Mouse (Mus musculus): ENCODE results near the gene Ing1. TPM values are rescaled to one million over a fixed set of nuclear protein-coding genes. Genes with fewer than 3 reads are reported as not detected.
"Not testable (repeated sequence)": the region's sequence is repeated elsewhere in the genome, so short reads cannot be mapped to it uniquely, and the experiment has no call there.

Ing1 gene
- polyA plus RNA-seq, 1 experiment from 2014 or later: 38.1 TPM

DNA sequence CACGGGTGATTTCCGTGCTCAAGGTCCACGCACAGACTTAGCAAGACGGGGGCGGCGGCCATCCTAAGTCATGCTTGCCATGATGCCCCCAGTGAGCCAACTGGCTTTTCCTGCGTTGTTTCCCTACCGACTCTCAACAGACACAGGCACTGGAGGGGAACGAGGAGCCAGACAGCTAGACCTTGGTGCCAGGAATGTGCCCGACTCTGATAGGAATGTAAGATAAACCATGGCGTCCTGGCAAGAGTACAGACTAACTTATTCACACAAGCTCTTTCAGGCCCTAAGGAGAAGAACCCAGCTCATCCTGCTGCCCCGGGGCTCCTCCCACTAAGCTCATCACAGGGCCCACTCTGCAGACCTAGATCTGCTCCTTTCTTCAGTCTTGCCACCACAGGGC lies 13.3 kb upstream of the Ing1 start:
- 94% methylated on average over 12 of the region's 12 CpGs for WGBS
- no peak for DNase-seq (ENCODE audit: low spot score)
- H3K9ac ChIP-seq (ENCODE audit: low read length): no peak overlapping the region
- no peaks in the 10 kb centered on the region for H3K27me3 ChIP-seq (replicated peaks; ENCODE audit: control insufficient read depth, insufficient read depth, low read length)
- no peak overlapping the region for H3K4me3 ChIP-seq (ENCODE audit: low read depth, low read length)
- no peak overlapping the region for H3K27ac ChIP-seq (ENCODE audit: low read depth)
- no peaks in the 10 kb centered on the region for H3K9me3 ChIP-seq (ENCODE audit: control insufficient read depth, low read length)
- H3K36me3 ChIP-seq (ENCODE audit: control insufficient read depth, insufficient read depth, low read length): peaks cover 55% of the 10 kb centered on the region
- H3K4me1 ChIP-seq (replicated peaks; ENCODE audit: control insufficient read depth, insufficient read depth, low read length): no peaks in the 10 kb centered on the region
- H3K4me2 ChIP-seq (ENCODE audit: low read length): no peak overlapping the region
- ATAC-seq (replicated peaks; ENCODE audit: low FRiP score, low TSS enrichment, low read depth): no peak

GRCm38 (mm10) chr8:11542866-11543265 lies 12.5 kb upstream of the Ing1 start:
- no peak for ATAC-seq (replicated peaks; ENCODE audit: low FRiP score, low TSS enrichment, low read depth)
- no peak overlapping the region for H3K9ac ChIP-seq (ENCODE audit: low read length)
- H3K27me3 ChIP-seq (replicated peaks; ENCODE audit: control insufficient read depth, insufficient read depth, low read length): no peaks in the 10 kb centered on the region
- WGBS: 83% methylated on average over 4 of the region's 4 CpGs
- no peak for DNase-seq (ENCODE audit: low spot score)
- H3K4me1 ChIP-seq (replicated peaks; ENCODE audit: control insufficient read depth, insufficient read depth, low read length): no peaks in the 10 kb centered on the region
- peaks cover 57% of the 10 kb centered on the region for H3K36me3 ChIP-seq (ENCODE audit: control insufficient read depth, insufficient read depth, low read length)
- H3K4me2 ChIP-seq (ENCODE audit: low read length): no peak overlapping the region
- no peak overlapping the region for H3K4me3 ChIP-seq (ENCODE audit: low read depth, low read length)
- H3K27ac ChIP-seq (ENCODE audit: low read depth): no peak overlapping the region
- no peaks in the 10 kb centered on the region for H3K9me3 ChIP-seq (ENCODE audit: control insufficient read depth, low read length)

DNA sequence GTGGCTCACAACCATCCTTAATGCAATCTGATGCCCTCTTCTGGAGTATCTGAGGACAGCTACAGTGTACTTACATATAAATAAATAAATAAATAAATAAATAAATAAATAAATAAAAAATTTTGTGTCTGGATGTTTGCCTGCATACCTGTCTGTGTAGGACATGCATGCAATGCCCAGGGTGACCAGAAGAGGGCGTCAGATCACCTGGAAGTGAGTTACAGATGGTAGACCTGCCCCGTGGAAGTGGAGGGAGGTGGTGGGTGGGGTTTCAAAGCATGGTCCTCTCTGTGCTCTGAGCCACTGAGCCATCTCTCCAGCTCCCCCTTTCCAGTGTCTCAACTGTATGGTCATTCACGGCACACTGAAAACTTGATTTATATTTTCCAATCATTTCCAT lies 11.0 kb upstream of the Ing1 start:
- DNase-seq (ENCODE audit: low spot score): peak; percentile 60
- Histone ChIP-seq H3K27ac (ENCODE audit: low read depth) (no peak overlapping the region), H3K4me3 (ENCODE audit: low read depth, low read length) (no peak overlapping the region), H3K9me3 (ENCODE audit: control insufficient read depth, low read length) (no peaks in the 10 kb centered on the region), H3K4me2 (ENCODE audit: low read length) (no peak overlapping the region), H3K36me3 (ENCODE audit: control insufficient read depth, insufficient read depth, low read length) (peaks cover 48% of the 10 kb centered on the region), H3K9ac (ENCODE audit: low read length) (no peak overlapping the region), H3K27me3 (replicated peaks; ENCODE audit: control insufficient read depth, insufficient read depth, low read length) (no peaks in the 10 kb centered on the region), H3K4me1 (replicated peaks; ENCODE audit: control insufficient read depth, insufficient read depth, low read length) (0 out of 2 replicates have a peak, but pooled peaks cover under 1% of the 10 kb centered on the region)
- WGBS: 46% methylated on average over 3 of the region's 3 CpGs
- ATAC-seq (replicated peaks; ENCODE audit: low FRiP score, low TSS enrichment, low read depth): no peak

DNA sequence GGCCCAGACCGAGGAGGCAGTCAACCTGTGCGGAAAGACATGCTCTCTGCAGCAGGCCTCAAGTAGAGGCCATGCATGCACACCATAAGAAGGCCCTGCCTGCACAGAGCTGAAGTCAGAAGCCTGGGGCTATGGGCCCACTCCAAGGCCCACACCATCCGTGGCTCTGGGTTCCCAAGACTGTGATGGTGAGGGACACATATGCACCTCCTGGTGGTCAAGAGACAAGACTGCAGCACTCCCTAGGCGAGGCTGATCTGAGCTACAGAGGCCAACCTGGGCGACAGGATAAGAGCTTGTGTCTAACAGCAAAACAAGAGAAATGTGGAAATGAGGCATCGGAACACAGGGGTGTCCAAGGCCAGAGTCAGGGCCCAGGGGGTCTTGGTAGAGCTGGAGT lies 8.3 kb upstream of the Ing1 start:
- H3K36me3 ChIP-seq (ENCODE audit: control insufficient read depth, insufficient read depth, low read length): peaks cover 26% of the 10 kb centered on the region; the same call in 1 of the 2 replicates
- H3K4me2 ChIP-seq (ENCODE audit: low read length): no peak overlapping the region
- 70% methylated on average over 6 of the region's 6 CpGs for WGBS
- H3K9me3 ChIP-seq (ENCODE audit: control insufficient read depth, low read length): no peaks in the 10 kb centered on the region
- no peaks in the 10 kb centered on the region for H3K27me3 ChIP-seq (replicated peaks; ENCODE audit: control insufficient read depth, insufficient read depth, low read length)
- H3K4me3 ChIP-seq (ENCODE audit: low read depth, low read length): no peak overlapping the region
- ATAC-seq (replicated peaks; ENCODE audit: low FRiP score, low TSS enrichment, low read depth): no peak
- DNase-seq (ENCODE audit: low spot score): no peak
- H3K27ac ChIP-seq (ENCODE audit: low read depth): no peak overlapping the region
- H3K4me1 ChIP-seq (replicated peaks; ENCODE audit: control insufficient read depth, insufficient read depth, low read length): peaks cover 6% of the 10 kb centered on the region
- no peak overlapping the region for H3K9ac ChIP-seq (ENCODE audit: low read length)

DNA sequence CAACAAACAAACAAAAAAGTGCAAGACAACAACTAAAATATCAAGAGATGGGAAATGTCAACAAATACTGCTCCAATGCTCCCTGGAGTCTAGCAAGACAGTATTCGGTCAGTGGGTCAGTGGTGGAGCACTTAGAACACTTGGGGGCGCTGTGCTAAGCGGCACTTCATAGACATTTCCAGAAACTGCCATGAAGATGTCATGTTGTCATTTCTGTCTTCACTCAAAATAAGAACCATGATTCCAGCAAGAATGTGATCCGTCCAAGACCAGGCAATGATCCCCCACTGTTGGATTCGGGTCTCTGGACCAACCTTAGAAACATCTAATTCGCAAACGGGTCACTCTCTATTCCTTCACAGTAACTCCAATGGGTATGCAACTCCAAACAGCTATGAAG lies 5.7 kb upstream of the Ing1 start:
- H3K27ac ChIP-seq (ENCODE audit: low read depth): peak overlapping the region; percentile 84
- DNase-seq (ENCODE audit: low spot score) (peak; percentile 79), ATAC-seq (replicated peaks; ENCODE audit: low FRiP score, low TSS enrichment, low read depth) (no peak)
- WGBS: 28% methylated on average over 7 of the region's 7 CpGs
- H3K4me1 ChIP-seq (replicated peaks; ENCODE audit: control insufficient read depth, insufficient read depth, low read length): peaks cover 17% of the 10 kb centered on the region
- no peaks in the 10 kb centered on the region for H3K27me3 ChIP-seq (replicated peaks; ENCODE audit: control insufficient read depth, insufficient read depth, low read length)
- H3K4me2 ChIP-seq (ENCODE audit: low read length): peak overlapping the region; percentile 55
- H3K4me3 ChIP-seq (ENCODE audit: low read depth, low read length): peak overlapping the region; percentile 81
- H3K36me3 ChIP-seq (ENCODE audit: control insufficient read depth, insufficient read depth, low read length): peaks cover 15% of the 10 kb centered on the region; the same call in 1 of the 2 replicates
- no peaks in the 10 kb centered on the region for H3K9me3 ChIP-seq (ENCODE audit: control insufficient read depth, low read length)
- peak overlapping the region; percentile 75 for H3K9ac ChIP-seq (ENCODE audit: low read length)

DNA sequence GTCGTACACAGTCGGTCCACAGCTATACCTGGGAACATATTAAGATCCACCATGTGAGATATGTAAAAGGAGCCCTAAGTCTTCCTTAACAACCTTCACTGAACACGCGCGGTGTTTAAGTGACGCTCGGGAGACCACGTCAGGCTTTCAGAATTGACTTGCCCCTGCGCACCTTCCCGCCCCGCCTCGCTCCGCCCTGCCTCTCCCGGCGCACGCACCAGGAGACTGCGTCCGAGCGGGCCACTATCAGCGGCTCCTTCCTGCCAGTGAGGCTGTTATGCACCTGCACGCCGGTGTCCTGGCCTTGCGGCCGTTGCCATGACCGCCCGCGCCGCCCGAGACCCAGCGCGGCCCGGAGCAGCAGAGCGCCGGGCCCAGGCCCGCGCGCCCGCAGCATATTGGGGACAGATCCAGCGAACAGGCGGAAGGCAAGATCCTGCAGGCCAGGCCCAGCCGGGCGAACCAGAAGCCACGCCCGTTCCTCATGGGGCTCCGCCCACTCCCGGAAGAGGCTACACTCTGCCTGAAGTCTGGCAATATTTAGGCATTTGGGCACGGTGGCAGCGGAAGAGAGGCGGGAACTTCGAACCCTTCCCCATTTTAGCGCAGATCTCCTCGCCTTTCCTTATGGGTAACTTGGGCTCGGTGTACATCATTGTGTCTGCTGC lies 5.0 kb upstream of the Ing1 start, which contains the start of gene Cars2:
Gene Cars2, minus strand, starts transcription at position 503 of the 668 bp plus-strand sequence.
- Histone ChIP-seq H3K27me3 (replicated peaks; ENCODE audit: control insufficient read depth, insufficient read depth, low read length) (no peaks in the 10 kb centered on the region), H3K27ac (ENCODE audit: low read depth) (peak within 1 kb of the TSS; percentile 84), H3K4me2 (ENCODE audit: low read length) (peak within 1 kb of the TSS; percentile 55), H3K4me1 (replicated peaks; ENCODE audit: control insufficient read depth, insufficient read depth, low read length) (peaks cover 17% of the 10 kb centered on the region), H3K9ac (ENCODE audit: low read length) (peak within 1 kb of the TSS; percentile 75), H3K36me3 (ENCODE audit: control insufficient read depth, insufficient read depth, low read length) (peaks cover 13% of the 10 kb centered on the region; the same call in 1 of the 2 replicates), H3K4me3 (ENCODE audit: low read depth, low read length) (peak within 1 kb of the TSS; percentile 81), H3K9me3 (ENCODE audit: control insufficient read depth, low read length) (no peaks in the 10 kb centered on the region)
- DNase-seq (ENCODE audit: low spot score): peak; percentile 92
- ATAC-seq (replicated peaks; ENCODE audit: low FRiP score, low TSS enrichment, low read depth): peak; percentile 77
- under 1% methylated on average over 53 of the region's 53 CpGs for WGBS

- not testable (repeated sequence) for H3K27me3 ChIP-seq (replicated peaks; ENCODE audit: control insufficient read depth, insufficient read depth, low read length); ATAC-seq (replicated peaks; ENCODE audit: low FRiP score, low TSS enrichment, low read depth); H3K4me2 ChIP-seq (ENCODE audit: low read length); H3K4me3 ChIP-seq (ENCODE audit: low read depth, low read length); H3K27ac ChIP-seq (ENCODE audit: low read depth); H3K36me3 ChIP-seq (ENCODE audit: control insufficient read depth, insufficient read depth, low read length); H3K9me3 ChIP-seq (ENCODE audit: control insufficient read depth, low read length); H3K9ac ChIP-seq (ENCODE audit: low read length); DNase-seq (ENCODE audit: low spot score)
- peaks cover 17% of the 10 kb centered on the region for H3K4me1 ChIP-seq (replicated peaks; ENCODE audit: control insufficient read depth, insufficient read depth, low read length)
- 79% methylated on average over 3 of the region's 4 CpGs for WGBS
These were observed 3.9 kb upstream of the Ing1 start for GRCm38 (mm10) chr8:11551497-11551896.

DNA sequence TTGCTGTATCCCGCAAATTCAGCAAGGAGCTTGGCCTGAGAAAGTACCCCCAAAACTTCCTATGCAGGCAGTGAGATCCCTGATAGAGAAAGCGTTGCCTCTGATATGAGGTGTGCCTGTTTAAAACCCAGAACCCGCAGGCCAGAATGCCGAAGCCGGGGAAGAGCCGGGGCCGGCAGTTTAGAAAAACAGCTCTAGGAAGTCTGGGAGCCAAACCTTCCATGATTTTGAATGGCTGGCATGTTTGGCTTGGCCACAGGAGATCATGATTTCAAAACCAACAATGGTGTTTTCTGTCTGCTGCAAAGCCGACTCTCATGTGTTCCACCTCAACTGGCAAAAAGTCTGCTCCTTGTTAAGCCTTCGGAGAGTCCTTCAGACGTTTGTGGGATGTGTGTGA lies 3.0 kb upstream of the Ing1 start:
- Histone ChIP-seq H3K36me3 (ENCODE audit: control insufficient read depth, insufficient read depth, low read length) (peaks cover 2% of the 10 kb centered on the region; the same call in 1 of the 2 replicates), H3K4me3 (ENCODE audit: low read depth, low read length) (no peak overlapping the region), H3K9me3 (ENCODE audit: control insufficient read depth, low read length) (no peaks in the 10 kb centered on the region), H3K9ac (ENCODE audit: low read length) (no peak overlapping the region), H3K27me3 (replicated peaks; ENCODE audit: control insufficient read depth, insufficient read depth, low read length) (no peaks in the 10 kb centered on the region), H3K4me2 (ENCODE audit: low read length) (no peak overlapping the region), H3K27ac (ENCODE audit: low read depth) (no peak overlapping the region), H3K4me1 (replicated peaks; ENCODE audit: control insufficient read depth, insufficient read depth, low read length) (peaks cover 17% of the 10 kb centered on the region)
- ATAC-seq (replicated peaks; ENCODE audit: low FRiP score, low TSS enrichment, low read depth) (no peak), DNase-seq (ENCODE audit: low spot score) (no peak)
- 84% methylated on average over 10 of the region's 10 CpGs for WGBS
